Mouse (Mus musculus) hindbrain, embryonic 10.5 days (tissue): ENCODE data around the gene Mamstr. TPM values are rescaled to one million over a fixed set of nuclear protein-coding genes. Genes with fewer than 3 reads are reported as not detected.
A peak's percentile ranks its signal among the peaks of the same experiment; 100 is the strongest.

ENCODE experiments used
- DNase-seq: peaks from one replicate; pipeline ENCODE4 v3.0.0-alpha.2; 2017; ENCODE audit warnings: low spot score
- H3K27ac ChIP-seq: fragments of 300-500 bp; sonication (generic); 2 replicates; pipeline ENCODE4 v1.5.1; 2016; ENCODE audit warnings: mild to moderate bottlenecking, moderate library complexity
- H3K27me3 ChIP-seq: fragments of 300-500 bp; sonication (generic); 2 replicates; pipeline ENCODE4 v1.6.1; 2016; ENCODE audit warnings: mild to moderate bottlenecking; ENCODE audit not compliant: poor library complexity, insufficient read depth, severe bottlenecking
- H3K36me3 ChIP-seq: fragments of 300-500 bp; sonication (generic); 2 replicates; pipeline ENCODE4 v1.6.1; 2016; ENCODE audit warnings: mild to moderate bottlenecking, moderate library complexity
- H3K4me1 ChIP-seq: fragments of 300-500 bp; sonication (generic); replicated peaks from 2 replicates; pipeline ENCODE4 v1.6.1; 2016; ENCODE audit warnings: mild to moderate bottlenecking
- H3K4me3 ChIP-seq: fragments of 300-500 bp; sonication (generic); 2 replicates; pipeline ENCODE4 v1.5.1; 2016; ENCODE audit warnings: mild to moderate bottlenecking, moderate library complexity
- H3K9me3 ChIP-seq: fragments of 300-500 bp; sonication (generic); 2 replicates; pipeline ENCODE4 v1.6.1; 2016; ENCODE audit warnings: mild to moderate bottlenecking, moderate library complexity
- WGBS: fragments of 180-500 bp; shearing (Covaris S2); methylation state at CpG from one replicate; pipeline ENCODE4 v1.1.7; 2016; 5-methylcytosine and 5-hydroxymethylcytosine counted together
- polyA plus RNA-seq: library from polyadenylated mRNA; unstranded; fragments of >200 nt; fragmentation: Nextera tagmentation; extraction: Ambion mirVana; gene quantifications from 2 replicates; pipeline ENCODE4 v1.2.1, GENCODE M21; 2016

Gene Mamstr
- polyA plus RNA-seq, 1 experiment from 2014 or later = 2.6 TPM

DNA sequence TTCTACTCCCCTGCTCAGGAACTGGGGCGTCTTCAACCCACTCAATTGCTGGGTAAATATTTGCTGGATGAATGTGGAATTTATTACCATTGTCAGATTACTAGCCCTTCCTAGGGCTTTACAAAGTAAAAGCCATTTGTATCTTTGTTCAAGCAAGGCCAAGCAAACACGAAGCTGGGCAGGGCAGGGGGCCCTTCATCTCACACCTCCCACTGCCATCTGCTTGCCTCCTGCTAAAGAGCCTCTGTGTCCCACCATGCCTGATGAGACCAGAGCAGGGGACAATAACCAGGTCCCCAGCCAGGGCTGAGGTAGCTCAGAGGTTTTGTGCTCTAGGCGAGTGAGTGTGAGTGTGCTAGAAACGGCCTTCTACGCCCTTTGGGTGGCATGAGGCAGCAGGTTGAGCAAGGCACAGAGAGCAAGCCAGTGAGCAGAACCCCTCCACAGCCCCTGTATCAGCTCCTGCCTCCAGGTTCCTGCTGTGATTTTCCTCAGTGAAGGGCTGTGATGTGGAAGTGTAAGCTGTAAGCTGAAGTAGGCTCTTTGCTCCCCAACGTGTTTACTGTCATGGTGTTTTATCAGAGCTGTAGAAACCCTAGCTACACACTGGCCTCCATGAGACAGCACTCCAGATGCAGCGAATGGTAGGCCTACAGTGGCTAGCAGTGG is 38.0 kb downstream of the Mamstr start:
- Histone ChIP-seq H3K4me3 (no peak overlapping the region), H3K27me3 (no peaks in the 10 kb centered on the region; the same call in 1 of the 2 replicates), H3K4me1 (peaks cover 20% of the 10 kb centered on the region), H3K27ac (0 out of 2 replicates have a peak overlapping the region, but pooled peaks have one; percentile 3), H3K36me3 (no peaks in the 10 kb centered on the region), H3K9me3 (no peaks in the 10 kb centered on the region)
- no peak for DNase-seq
- 80% methylated on average over 7 of the region's 7 CpGs for WGBS

DNA sequence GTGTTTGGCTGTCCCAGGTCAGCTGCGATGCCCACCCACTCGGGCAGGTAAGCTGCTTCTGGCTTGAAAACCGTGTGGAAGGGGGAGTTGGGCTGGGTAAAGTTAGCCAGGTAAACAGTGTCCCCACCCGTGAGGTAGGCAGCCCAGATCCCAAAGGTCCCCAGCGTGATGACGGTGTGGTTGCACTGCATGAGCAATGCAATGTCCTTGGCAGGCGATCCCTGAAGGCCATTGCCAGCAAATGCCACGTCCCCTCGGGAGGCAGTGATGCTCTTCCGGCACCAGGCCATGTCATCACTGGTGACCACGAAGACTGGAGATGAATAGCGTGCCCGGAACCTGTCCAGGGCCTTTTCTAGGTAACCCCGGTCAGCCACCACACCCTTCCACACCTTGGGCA is 38.7 kb downstream of the Mamstr start:
- H3K27ac ChIP-seq = no peak overlapping the region
- peaks cover 27% of the 10 kb centered on the region for H3K4me1 ChIP-seq
- 94% methylated on average over 14 of the region's 14 CpGs for WGBS
- H3K27me3 ChIP-seq = no peaks in the 10 kb centered on the region; the same call in 1 of the 2 replicates
- H3K4me3 ChIP-seq = no peak overlapping the region
- no peaks in the 10 kb centered on the region for H3K9me3 ChIP-seq
- DNase-seq = no peak
- H3K36me3 ChIP-seq = no peaks in the 10 kb centered on the region

DNA sequence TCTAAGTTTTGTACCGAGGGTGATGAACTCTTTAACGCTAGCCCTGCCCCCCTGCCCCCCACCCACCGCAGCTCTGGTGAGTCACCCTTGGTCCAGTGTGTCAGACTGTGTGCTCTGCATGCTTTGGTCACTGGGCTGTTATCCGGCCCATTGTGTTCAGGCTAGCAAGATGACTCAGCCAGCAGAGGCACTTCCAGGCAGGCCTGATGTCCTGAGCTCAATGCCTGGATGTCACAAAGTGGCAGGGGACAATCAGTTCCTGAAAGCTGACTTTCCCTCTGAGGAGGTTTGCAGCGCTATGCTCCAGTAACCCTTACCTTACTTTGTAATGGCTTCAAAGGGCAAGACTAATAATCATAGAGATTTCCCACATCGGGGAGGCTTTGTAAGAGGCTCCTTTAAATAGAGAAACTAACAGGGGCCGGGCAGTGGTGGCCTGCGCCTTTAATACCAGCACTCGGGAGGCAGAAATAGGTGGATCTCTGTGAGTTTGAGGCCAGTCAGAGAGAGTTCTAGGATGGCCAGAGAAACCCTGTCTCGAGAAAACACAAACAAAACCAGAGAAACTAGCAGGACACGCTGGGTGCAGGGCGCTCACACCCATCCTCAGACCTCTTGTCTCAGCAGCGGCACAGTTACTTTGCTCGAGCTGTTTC is 40.3 kb downstream of the Mamstr start:
- H3K36me3 ChIP-seq = no peaks in the 10 kb centered on the region
- H3K27me3 ChIP-seq = peaks cover 6% of the 10 kb centered on the region
- peak overlapping the region; percentile 66 for H3K27ac ChIP-seq
- WGBS = 62% methylated on average over 14 of the region's 14 CpGs
- peaks cover 38% of the 10 kb centered on the region for H3K4me1 ChIP-seq
- DNase-seq = no peak
- no peaks in the 10 kb centered on the region for H3K9me3 ChIP-seq
- H3K4me3 ChIP-seq = no peak overlapping the region

DNA sequence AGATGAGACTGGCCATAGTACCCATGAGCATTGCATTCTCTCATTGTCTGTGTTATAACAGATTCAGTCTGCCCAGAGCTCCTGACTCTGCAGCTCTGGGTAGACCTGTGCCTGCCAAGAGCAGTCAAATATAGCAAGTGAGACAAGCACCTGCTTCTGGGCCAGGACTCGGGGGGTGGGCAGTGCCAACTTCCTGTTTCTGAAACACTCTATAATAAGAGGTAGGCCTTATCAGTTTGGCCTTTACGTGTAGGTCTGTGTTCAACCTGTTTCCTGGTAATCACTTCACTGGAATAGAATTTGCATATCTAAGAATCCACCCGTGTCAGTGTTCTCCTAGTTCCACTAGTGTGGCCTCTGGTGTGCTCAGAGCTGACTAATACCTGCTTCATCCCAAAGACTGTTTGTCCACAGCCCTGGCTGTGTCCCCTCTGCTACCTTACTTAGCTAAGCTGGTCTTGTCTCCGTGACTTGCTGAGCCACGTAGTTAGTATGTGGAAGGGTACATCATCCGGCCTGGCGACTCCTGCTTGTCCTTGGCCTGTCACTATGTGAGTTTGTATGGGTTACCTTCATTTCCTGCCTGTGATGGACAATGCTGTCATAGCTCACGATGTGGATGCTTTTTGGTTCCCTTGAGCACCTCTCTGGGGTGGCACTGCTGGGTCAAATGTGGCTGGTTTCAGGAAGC is 41.4 kb downstream of the Mamstr start:
- DNase-seq = no peak
- WGBS = 86% methylated on average over 8 of the region's 8 CpGs
- H3K27me3 ChIP-seq = peaks cover 13% of the 10 kb centered on the region
- peaks cover 49% of the 10 kb centered on the region for H3K4me1 ChIP-seq
- no peaks in the 10 kb centered on the region for H3K36me3 ChIP-seq
- no peak overlapping the region for H3K4me3 ChIP-seq
- H3K27ac ChIP-seq = no peak overlapping the region
- no peaks in the 10 kb centered on the region for H3K9me3 ChIP-seq

DNA sequence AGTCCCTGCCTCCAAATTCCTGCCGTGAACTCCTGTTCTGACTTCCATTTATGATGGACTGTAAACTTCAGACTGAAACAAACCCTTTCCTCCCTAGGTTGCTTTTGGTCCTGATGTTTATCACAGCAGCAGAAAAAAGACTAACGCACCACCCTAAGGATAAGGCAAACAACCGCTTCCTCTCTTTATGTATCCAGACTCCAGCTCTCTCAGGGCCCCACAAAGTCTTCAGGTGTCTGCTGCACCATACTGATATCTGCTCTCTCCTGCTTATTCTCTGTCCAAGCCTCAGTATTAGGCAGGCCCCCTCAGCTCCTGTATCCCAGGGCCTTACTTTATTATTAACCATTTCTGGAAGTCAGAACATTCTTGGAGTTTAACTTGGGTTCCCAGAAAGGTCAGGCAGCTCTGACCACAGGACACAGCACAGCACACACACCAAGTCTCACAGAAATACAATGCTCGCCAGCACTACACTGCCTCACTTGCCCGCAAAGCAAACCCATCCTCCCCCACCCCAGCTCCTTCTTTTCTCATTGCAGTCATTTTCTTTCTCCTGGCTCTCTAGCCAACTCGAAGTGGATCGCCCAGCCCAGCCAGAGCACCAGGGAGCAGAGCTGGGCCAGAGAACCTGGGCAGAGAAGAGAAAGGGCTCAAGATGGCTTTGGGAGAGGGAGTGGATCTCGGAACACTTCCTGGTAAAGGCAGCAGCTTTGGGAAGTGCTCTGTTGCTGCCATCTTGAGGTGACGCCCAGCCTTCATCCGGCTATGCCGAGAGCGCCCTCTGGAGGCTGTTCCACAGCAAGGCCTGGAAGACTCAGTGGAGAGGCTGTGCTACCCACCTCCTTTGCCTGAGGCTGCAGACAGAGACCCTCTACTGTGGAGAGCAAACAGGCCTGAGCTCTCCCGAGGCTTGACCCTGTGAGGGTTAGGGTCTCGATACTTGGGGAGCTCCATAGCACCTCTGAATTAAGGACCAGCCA is 42.7 kb downstream of the Mamstr start:
- no peaks in the 10 kb centered on the region for H3K36me3 ChIP-seq
- peak overlapping the region; percentile 32 for H3K4me3 ChIP-seq
- H3K27me3 ChIP-seq = peaks cover 13% of the 10 kb centered on the region
- H3K27ac ChIP-seq = peak overlapping the region; percentile 89
- DNase-seq = peak; percentile 93
- peaks cover 60% of the 10 kb centered on the region for H3K4me1 ChIP-seq
- no peaks in the 10 kb centered on the region for H3K9me3 ChIP-seq
- WGBS = 28% methylated on average over 14 of the region's 14 CpGs

DNA sequence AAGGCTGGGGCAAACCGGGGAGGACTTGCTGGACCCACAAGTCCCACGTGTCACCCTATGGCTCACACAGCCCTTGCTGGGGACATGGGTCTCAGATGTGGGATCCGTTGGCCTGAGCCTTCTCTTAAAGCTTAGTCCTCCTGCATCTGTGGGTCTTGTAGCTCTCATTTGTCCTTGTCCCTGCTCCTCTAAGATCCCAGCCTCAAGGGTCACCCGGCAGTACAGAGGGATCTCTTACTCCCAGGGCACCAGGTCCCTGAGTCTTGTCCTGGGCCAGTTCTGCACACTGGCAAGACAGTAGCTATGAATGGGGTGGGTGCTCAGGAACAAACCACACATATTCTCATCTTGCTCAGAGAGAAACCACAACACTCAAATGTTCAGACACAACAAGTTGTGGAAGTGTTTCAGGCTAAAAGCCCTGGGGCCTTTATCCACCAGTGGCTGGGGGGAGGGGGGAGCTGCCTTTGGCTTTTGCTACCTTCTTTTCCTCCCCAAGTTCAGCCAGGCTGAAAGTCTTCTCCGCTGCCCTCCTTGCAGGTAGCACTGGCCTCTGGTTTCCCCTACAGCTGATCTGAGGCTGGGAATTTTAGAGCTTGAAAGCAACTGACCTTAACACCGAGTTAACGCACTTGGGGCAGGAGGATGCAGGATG is 43.7 kb downstream of the Mamstr start, which contains the start of gene Ntn5:
Gene Ntn5, plus strand, starts transcription at position 627 of the 655 bp plus-strand sequence.
- DNase-seq = no peak
- Histone ChIP-seq H3K36me3 (no peaks in the 10 kb centered on the region), H3K4me3 (peak within 1 kb of the TSS; percentile 32; the same call in 1 of the 2 replicates), H3K4me1 (peaks cover 56% of the 10 kb centered on the region), H3K9me3 (no peaks in the 10 kb centered on the region), H3K27ac (peak within 1 kb of the TSS; percentile 89), H3K27me3 (peaks cover 13% of the 10 kb centered on the region)
- 78% methylated on average over 7 of the region's 7 CpGs for WGBS

DNA sequence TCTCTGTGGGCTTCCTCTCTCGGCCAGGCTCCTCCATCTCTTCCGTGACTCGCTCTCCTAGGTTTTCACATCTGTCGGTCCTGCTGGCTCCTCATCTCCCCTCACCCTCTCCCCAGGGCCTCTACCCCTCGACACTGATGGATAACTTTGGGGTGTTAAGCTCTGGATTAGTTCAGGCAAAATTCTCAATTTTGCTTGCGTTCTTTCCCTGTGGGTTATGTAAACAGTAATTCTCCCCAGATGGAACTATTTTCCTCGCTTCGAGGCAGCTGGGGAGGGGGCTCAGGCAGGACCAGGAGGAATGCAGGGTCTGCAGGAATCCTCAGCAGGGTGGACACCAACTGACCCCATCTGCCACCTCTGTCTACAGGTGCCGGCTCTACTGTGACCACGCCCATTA is 46.0 kb downstream of the Mamstr start:
- H3K9me3 ChIP-seq = no peaks in the 10 kb centered on the region
- DNase-seq = no peak
- peaks cover 31% of the 10 kb centered on the region for H3K27me3 ChIP-seq
- H3K36me3 ChIP-seq = no peaks in the 10 kb centered on the region
- peaks cover 65% of the 10 kb centered on the region for H3K4me1 ChIP-seq
- H3K27ac ChIP-seq = peak overlapping the region; percentile 71
- WGBS = 56% methylated on average over 10 of the region's 10 CpGs
- H3K4me3 ChIP-seq = 0 out of 2 replicates have a peak overlapping the region, but pooled peaks have one; percentile 14

DNA sequence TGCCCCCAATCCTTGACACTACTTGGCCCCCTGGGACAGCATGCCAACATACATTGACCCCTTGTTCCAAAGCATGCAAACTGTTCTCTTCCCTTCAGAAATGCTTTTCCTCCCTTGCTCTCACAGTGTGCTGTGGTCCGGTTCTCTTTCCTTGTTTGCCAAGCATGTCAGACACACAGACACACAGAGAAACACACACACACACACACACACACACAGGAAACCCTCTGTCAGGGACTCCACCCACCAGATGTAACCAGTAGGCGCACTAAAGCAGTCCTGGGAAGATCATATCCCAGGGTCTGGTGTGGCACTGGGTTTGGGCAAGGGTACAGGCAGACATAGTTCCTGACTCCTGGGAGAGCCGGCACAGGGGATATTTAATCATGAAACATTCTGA is 47.1 kb downstream of the Mamstr start:
- Histone ChIP-seq H3K27me3 (peaks cover 41% of the 10 kb centered on the region), H3K9me3 (no peaks in the 10 kb centered on the region), H3K4me1 (peaks cover 65% of the 10 kb centered on the region), H3K27ac (peak overlapping the region; percentile 71; the same call in 1 of the 2 replicates), H3K4me3 (0 out of 2 replicates have a peak overlapping the region, but pooled peaks have one; percentile 14), H3K36me3 (no peaks in the 10 kb centered on the region)
- DNase-seq = no peak
- 75% methylated on average over 3 of the region's 3 CpGs for WGBS

DNA sequence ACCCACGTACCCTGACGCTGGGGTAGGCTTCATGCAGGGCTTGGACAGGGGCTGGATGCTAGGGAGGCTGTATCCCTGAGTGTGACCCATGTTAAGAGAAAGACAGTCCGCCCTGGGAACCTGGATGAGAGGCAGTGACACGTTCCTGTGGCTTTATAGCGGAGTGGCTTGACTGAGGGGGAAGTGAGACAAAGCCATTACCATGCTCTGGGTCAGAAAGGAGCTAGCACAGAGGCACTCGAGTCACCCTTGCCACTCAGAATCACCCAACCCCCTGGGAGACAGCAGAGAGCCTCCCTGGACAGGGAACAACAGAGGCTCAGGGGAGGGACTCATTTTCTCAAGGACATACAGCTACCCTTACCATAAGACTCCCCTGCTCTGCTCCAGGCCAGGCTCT is 49.3 kb downstream of the Mamstr start:
- no peak for DNase-seq
- Histone ChIP-seq H3K9me3 (no peaks in the 10 kb centered on the region), H3K4me3 (no peak overlapping the region), H3K36me3 (no peaks in the 10 kb centered on the region), H3K27me3 (peaks cover 60% of the 10 kb centered on the region), H3K27ac (peak overlapping the region; percentile 12; the same call in 1 of the 2 replicates), H3K4me1 (peaks cover 58% of the 10 kb centered on the region)
- WGBS = 59% methylated on average over 6 of the region's 6 CpGs

DNA sequence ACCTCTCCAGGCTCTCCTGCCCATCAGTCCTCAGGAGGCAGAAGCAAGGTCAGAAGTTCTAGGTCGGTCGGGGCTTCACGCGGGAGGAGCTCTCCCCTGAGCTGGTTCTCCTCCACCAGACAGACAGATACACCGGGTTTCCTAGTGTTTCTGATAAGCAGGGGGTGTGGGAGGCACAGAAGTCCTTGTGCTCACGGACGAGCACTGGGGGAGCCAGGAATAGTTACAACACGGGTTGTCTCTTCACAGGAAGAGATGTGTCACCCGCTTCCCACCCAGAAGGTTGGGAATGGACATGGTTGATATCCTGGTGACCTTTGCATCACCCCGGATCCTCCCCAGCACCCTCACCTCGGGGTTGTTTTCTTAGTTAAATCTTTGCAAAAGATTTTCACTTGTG is 50.0 kb downstream of the Mamstr start:
- peaks cover 62% of the 10 kb centered on the region for H3K4me1 ChIP-seq
- no peaks in the 10 kb centered on the region for H3K9me3 ChIP-seq
- no peaks in the 10 kb centered on the region for H3K36me3 ChIP-seq
- peak overlapping the region; percentile 40; the same call in 1 of the 2 replicates for H3K27ac ChIP-seq
- peaks cover 56% of the 10 kb centered on the region for H3K27me3 ChIP-seq
- no peak for DNase-seq
- 82% methylated on average over 11 of the region's 11 CpGs for WGBS
- no peak overlapping the region for H3K4me3 ChIP-seq

DNA sequence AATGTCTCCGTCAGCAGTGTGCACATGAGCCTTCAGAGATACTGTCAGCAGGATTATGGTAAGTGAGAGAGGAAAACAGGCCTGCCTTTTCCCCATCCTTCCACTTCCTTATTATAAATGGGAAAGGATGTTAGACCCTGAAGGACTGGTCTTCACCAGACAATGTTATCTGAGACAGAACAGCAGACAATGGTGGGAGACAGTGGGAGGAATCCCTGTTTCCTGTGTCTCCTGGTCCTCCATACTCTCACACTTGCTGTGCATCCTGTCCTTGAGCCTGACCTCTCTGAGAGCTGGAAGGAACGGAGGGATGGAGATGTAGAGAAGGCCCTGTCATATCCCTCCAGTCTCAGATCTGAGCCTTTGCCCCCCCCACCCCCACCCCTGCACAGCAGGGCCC is 52.6 kb downstream of the Mamstr start:
- 69% methylated on average over 2 of the region's 2 CpGs for WGBS
- H3K4me1 ChIP-seq = peaks cover 47% of the 10 kb centered on the region

More for the DNA sequence above, 52.6 kb downstream of the Mamstr start:
- Histone ChIP-seq H3K4me3 (no peak overlapping the region), H3K9me3 (no peaks in the 10 kb centered on the region), H3K27me3 (peaks cover 59% of the 10 kb centered on the region), H3K36me3 (no peaks in the 10 kb centered on the region), H3K27ac (0 out of 2 replicates have a peak overlapping the region, but pooled peaks have one; percentile 31)
- DNase-seq = no peak
